13 mouse cellular contexts compared by ENCODE assay signal in genomic region chr11:115615875-115616274, GRCm38 (mm10). TPM values are rescaled to one million over a fixed set of nuclear protein-coding genes. Genes with fewer than 3 reads are reported as not detected.
A peak's percentile ranks its signal among the peaks of the same experiment; 100 is the strongest.
DNase-seq lines count a peak whose midpoint lies in the region; ATAC-seq and TF ChIP-seq lines count a peak whose summit lies in the region.
"Had no signal": no experiment of that assay in that cellular context is flagged by ENCODE, and none has a peak within 500 bp of the region (broad histone marks: within the 10 kb centered on the region; RNA-seq: fewer than 3 reads in every experiment).

No protein-coding gene starts in this region.

- H3K27ac ChIP-seq in layer of hippocampus, adult 2 months = 0 out of 2 replicates have a peak overlapping the region, but pooled peaks have one; percentile 14
- H3K27ac ChIP-seq in hindbrain, embryonic 14.5 days = no peak overlapping the region
- H3K27ac ChIP-seq: liver, embryonic 13.5 days had no signal

- 0 out of 2 replicates have a peak, but pooled peaks cover 5% of the 10 kb centered on the region for H3K4me1 ChIP-seq in hindbrain, embryonic 14.5 days (replicated peaks; ENCODE audit: control insufficient read depth, insufficient read depth, low read length)

- no peak for TF ChIP-seq CTCF in layer of hippocampus, adult 2 months (conservative IDR thresholded peaks at IDR 0.05)

- ATAC-seq in hindbrain, embryonic 14.5 days (ENCODE audit: low FRiP score) = no peak
- ATAC-seq: inflammation-experienced regulatory T-cells, adult 6 months; midbrain, embryonic 16.5 days had no signal

- 90% methylated on average over 6 of the region's 6 CpGs for WGBS in hindbrain, embryonic 14.5 days

- intact Hi-C loops in left cerebral cortex, postnatal 4 days (cut with DNase I) = no loop called here

- H3K36me3 ChIP-seq in hindbrain, embryonic 14.5 days (replicated peaks; ENCODE audit: control insufficient read depth, insufficient read depth) = peaks cover 49% of the 10 kb centered on the region

- no peaks in the 10 kb centered on the region for H3K9me3 ChIP-seq in hindbrain, embryonic 14.5 days (ENCODE audit: control insufficient read depth, low read length)
- H3K9me3 ChIP-seq: liver, embryonic 13.5 days had no signal

- DNase-seq in cerebellum, postnatal 10 days = peak; percentile 40 to 44
- DNase-seq in cerebellum, adult 11 months = no peak
- no peak for DNase-seq in layer of hippocampus, adult 2 months (ENCODE audit: low spot score in 2 of 2)
- no peak for DNase-seq in layer of hippocampus, adult 8-10 months (ENCODE audit: low spot score in 2 of 2)
- peak; percentile 71 for DNase-seq in adrenal gland, postnatal 14 days
- peak; percentile 58 to 61 for DNase-seq in kidney, postnatal 36 days
- no peak for DNase-seq in left cerebral cortex, postnatal 4 days
- DNase-seq in hindbrain, embryonic 14.5 days (ENCODE audit: low spot score) = no peak
- DNase-seq: B cell, adult 2 months; liver, embryonic 13.5 days; lung, postnatal 36 days had no signal

- no peak overlapping the region for H3K4me3 ChIP-seq in layer of hippocampus, adult 2 months
- H3K4me3 ChIP-seq in hindbrain, embryonic 14.5 days (replicated peaks; ENCODE audit: low read length) = no peak overlapping the region
- H3K4me3 ChIP-seq: liver, embryonic 13.5 days had no signal

- H3K9ac ChIP-seq in hindbrain, embryonic 14.5 days = no peak overlapping the region
- H3K9ac ChIP-seq: liver, embryonic 13.5 days had no signal

- peaks cover 9% of the 10 kb centered on the region; the same call in 1 of the 2 replicates for H3K27me3 ChIP-seq in hindbrain, embryonic 14.5 days (ENCODE audit: control insufficient read depth, insufficient read depth, low read length)
- H3K27me3 ChIP-seq: liver, embryonic 13.5 days had no signal

- no peak overlapping the region for H3K4me2 ChIP-seq in hindbrain, embryonic 14.5 days (replicated peaks)
- H3K4me2 ChIP-seq: liver, embryonic 13.5 days had no signal

RNA-seq across cellular contexts. Expression of gene Mif4gd, which starts 3.1 kb away (rescaled TPM):
- total RNA-seq in layer of hippocampus, adult 2 months (2021) = 10 to 100 TPM; 19.5 to 22.5 TPM
- 10 to 100 TPM; 16.5 to 22.5 (median 17.9) TPM for total RNA-seq in layer of hippocampus, adult 8-10 months (2022)
- total RNA-seq in adrenal gland, postnatal 14 days (2021) = 98.2 and 112 TPM in 2 replicates
- total RNA-seq in left cerebral cortex, postnatal 4 days (2021) = 10 to 100 TPM; 13.3 to 14.1 TPM
- 11.3 and 13.5 TPM in 2 replicates for polyA plus RNA-seq in hindbrain, embryonic 14.5 days (2014; fragmentation: Nextera tagmentation; extraction: Ambion mirVana)

RNA-seq across cellular contexts. Expression of gene Gga3, which starts 12.0 kb away (rescaled TPM):
- total RNA-seq in layer of hippocampus, adult 2 months (2021) = 10 to 100 TPM; 67.9 to 91.9 TPM
- total RNA-seq in layer of hippocampus, adult 8-10 months (2022) = 100 to 1,000 TPM in 2 of 4 experiments, 10 to 100 TPM in 2; 91.9 to 121 (median 102) TPM
- total RNA-seq in adrenal gland, postnatal 14 days (2021) = 19.5 and 23.8 TPM in 2 replicates
- total RNA-seq in left cerebral cortex, postnatal 4 days (2021) = 10 to 100 TPM; 83.9 to 85.2 TPM
- 34.1 and 39.4 TPM in 2 replicates for polyA plus RNA-seq in hindbrain, embryonic 14.5 days (2014; fragmentation: Nextera tagmentation; extraction: Ambion mirVana)

RNA-seq across cellular contexts. Expression of gene Mrps7, which starts 12.2 kb away (rescaled TPM):
- 10 to 100 TPM; 50.4 to 50.8 TPM for total RNA-seq in layer of hippocampus, adult 2 months (2021)
- 10 to 100 TPM; 49.1 to 55.3 (median 52.6) TPM for total RNA-seq in layer of hippocampus, adult 8-10 months (2022)
- total RNA-seq in adrenal gland, postnatal 14 days (2021) = 81.0 and 87.7 TPM in 2 replicates
- 10 to 100 TPM; 43.0 to 44.1 TPM for total RNA-seq in left cerebral cortex, postnatal 4 days (2021)
- 72.5 and 74.1 TPM in 2 replicates for polyA plus RNA-seq in hindbrain, embryonic 14.5 days (2014; fragmentation: Nextera tagmentation; extraction: Ambion mirVana)

RNA-seq across cellular contexts. Expression of gene Slc25a19, which starts 12.2 kb away (rescaled TPM):
- 10 to 100 TPM; 60.4 to 66.6 TPM for total RNA-seq in layer of hippocampus, adult 2 months (2021)
- 10 to 100 TPM; 55.6 to 81.3 (median 64.7) TPM for total RNA-seq in layer of hippocampus, adult 8-10 months (2022)
- 181 and 188 TPM in 2 replicates for total RNA-seq in adrenal gland, postnatal 14 days (2021)
- total RNA-seq in left cerebral cortex, postnatal 4 days (2021) = 10 to 100 TPM; 55.3 to 56.6 TPM
- polyA plus RNA-seq in hindbrain, embryonic 14.5 days (2014; fragmentation: Nextera tagmentation; extraction: Ambion mirVana) = 37.8 and 42.3 TPM in 2 replicates

RNA-seq across cellular contexts. Expression of gene Nup85, which starts 51.6 kb away (rescaled TPM):
- total RNA-seq in layer of hippocampus, adult 2 months (2021) = 10 to 100 TPM; 48.7 to 49.3 TPM
- 10 to 100 TPM; 47.0 to 64.9 (median 53.1) TPM for total RNA-seq in layer of hippocampus, adult 8-10 months (2022)
- 40.7 and 52.8 TPM in 2 replicates for total RNA-seq in adrenal gland, postnatal 14 days (2021)
- total RNA-seq in left cerebral cortex, postnatal 4 days (2021) = 10 to 100 TPM; 66.6 to 73.4 TPM
- 95.2 and 99.8 TPM in 2 replicates for polyA plus RNA-seq in hindbrain, embryonic 14.5 days (2014; fragmentation: Nextera tagmentation; extraction: Ambion mirVana)

Comparison
In these comparisons a context has a peak if more than half of its experiments do, and no peak if none do; other contexts are left out.
1. DNase-seq: peak in cerebellum, postnatal 10 days (2 of 2), adrenal gland, postnatal 14 days (single experiment) and kidney, postnatal 36 days (2 of 2); none in cerebellum, adult 11 months (single experiment), layer of hippocampus, adult 2 months (0 of 2), layer of hippocampus, adult 8-10 months (0 of 2), left cerebral cortex, postnatal 4 days (single experiment) and hindbrain, embryonic 14.5 days (single experiment).